Mouse (Mus musculus) intestine, embryonic 16.5 days (tissue): ENCODE measurements around the gene Crygs. TPM values are rescaled to one million over a fixed set of nuclear protein-coding genes. Genes with fewer than 3 reads are reported as not detected.

Experiments used
- ATAC-seq: fragments of 200-750 bp; cut with Nextera tagmentation; 2 replicates; pipeline ENCODE4 v1.8.0; 2017; ENCODE audit warnings: moderate TSS enrichment, moderate library complexity
- H3K27ac ChIP-seq: fragments of 300-500 bp; sonication (generic); 2 replicates; pipeline ENCODE4 v1.5.1; 2014; ENCODE audit warnings: mild to moderate bottlenecking, low read length
- H3K27me3 ChIP-seq: fragments of 300-500 bp; sonication (generic); replicated peaks from 2 replicates; pipeline ENCODE4 v1.6.1; 2014; ENCODE audit warnings: low read length, control low read depth, mixed read lengths; ENCODE audit not compliant: control insufficient read depth, insufficient read depth
- H3K36me3 ChIP-seq: fragments of 300-500 bp; sonication (generic); 2 replicates; pipeline ENCODE4 v1.6.1; 2014; ENCODE audit warnings: low read length, control low read depth; ENCODE audit not compliant: control insufficient read depth, insufficient read depth
- H3K4me1 ChIP-seq: fragments of 300-500 bp; sonication (generic); 2 replicates; pipeline ENCODE4 v1.6.1; 2014; ENCODE audit warnings: low read length, control low read depth, mixed read lengths; ENCODE audit not compliant: control insufficient read depth, insufficient read depth
- H3K4me2 ChIP-seq: fragments of 300-500 bp; sonication (generic); 2 replicates; pipeline ENCODE4 v1.6.1; 2014; ENCODE audit warnings: low read depth, low read length, control low read depth
- H3K4me3 ChIP-seq: fragments of 300-500 bp; sonication (generic); 2 replicates; pipeline ENCODE4 v1.5.1; 2014; ENCODE audit warnings: mild to moderate bottlenecking, low read length
- H3K9ac ChIP-seq: fragments of 300-500 bp; sonication (generic); 2 replicates; pipeline ENCODE4 v1.6.1; 2014; ENCODE audit warnings: low read depth, low read length
- H3K9me3 ChIP-seq: fragments of 300-500 bp; sonication (generic); 2 replicates; pipeline ENCODE4 v1.6.1; 2016; ENCODE audit warnings: low read length, control low read depth; ENCODE audit not compliant: control insufficient read depth
- WGBS: fragments of 180-500 bp; shearing (Covaris S2); extraction: QIAGEN DNeasy Blood & Tissue Kit; methylation state at CpG from one replicate; pipeline ENCODE4 v1.1.7; 2014; 5-methylcytosine and 5-hydroxymethylcytosine counted together
- polyA plus RNA-seq: library from polyadenylated mRNA; unstranded; fragments of >200 nt; fragmentation: Nextera tagmentation; extraction: Ambion mirVana; gene quantifications from 2 replicates; pipeline ENCODE4 v1.2.1, GENCODE M21; 2015

The Crygs gene
- polyA plus RNA-seq = not detected in 2 replicates

- H3K4me2 ChIP-seq = no peak within 1 kb of the TSS
- no peaks in the 10 kb centered on the region for H3K9me3 ChIP-seq
- H3K9ac ChIP-seq = no peak within 1 kb of the TSS
- no peaks in the 10 kb centered on the region for H3K27me3 ChIP-seq
- no peaks in the 10 kb centered on the region for H3K36me3 ChIP-seq
- H3K4me3 ChIP-seq = no peak within 1 kb of the TSS
- H3K4me1 ChIP-seq = no peaks in the 10 kb centered on the region; the same call in 1 of the 2 replicates
- H3K27ac ChIP-seq = no peak within 1 kb of the TSS
- WGBS = 49% methylated on average over 2 of the region's 2 CpGs
- no peak for ATAC-seq
Observed at GRCm38 (mm10) chr16:22811477-22811876, at the start of gene Crygs. Gene Crygs, minus strand, starts transcription at chr16:22811577.

GRCm38 (mm10) chr16:22857431-22858113 is 46.2 kb upstream of the Crygs start, which contains the start of the genes Tbccd1 and Dnajb11:
Gene Tbccd1, minus strand, starts transcription at chr16:22857669.
Gene Dnajb11, plus strand, starts transcription at chr16:22857845.
- peaks cover 9% of the 10 kb centered on the region for H3K4me1 ChIP-seq
- H3K4me3 ChIP-seq = peak within 1 kb of the TSS; percentile 99
- peak within 1 kb of the TSS; percentile 91 for H3K27ac ChIP-seq
- no peaks in the 10 kb centered on the region for H3K27me3 ChIP-seq
- peak within 1 kb of the TSS; percentile 95 for H3K9ac ChIP-seq
- H3K9me3 ChIP-seq = no peaks in the 10 kb centered on the region
- peak; percentile 99 for ATAC-seq
- H3K36me3 ChIP-seq = no peaks in the 10 kb centered on the region
- peak within 1 kb of the TSS; percentile 87 for H3K4me2 ChIP-seq
- WGBS = under 1% methylated on average over 61 of the region's 62 CpGs

- 11% methylated on average over 9 of the region's 9 CpGs for WGBS
- Histone ChIP-seq H3K27me3 (no peaks in the 10 kb centered on the region), H3K4me3 (peak overlapping the region; percentile 62), H3K27ac (peak overlapping the region; percentile 91), H3K9ac (peak overlapping the region; percentile 68), H3K4me2 (peak overlapping the region; percentile 87), H3K9me3 (no peaks in the 10 kb centered on the region), H3K36me3 (no peaks in the 10 kb centered on the region), H3K4me1 (peaks cover 9% of the 10 kb centered on the region)
- no peak; the same call in 1 of the 2 replicates for ATAC-seq
Observed at GRCm38 (mm10) chr16:22856773-22857172, 45.4 kb upstream of the Crygs start.

- ATAC-seq = no peak
- Histone ChIP-seq H3K27ac (no peak overlapping the region), H3K9me3 (no peaks in the 10 kb centered on the region), H3K9ac (no peak overlapping the region), H3K4me3 (no peak overlapping the region), H3K4me1 (peaks cover 2% of the 10 kb centered on the region; the same call in 1 of the 2 replicates), H3K27me3 (no peaks in the 10 kb centered on the region), H3K36me3 (no peaks in the 10 kb centered on the region), H3K4me2 (no peak overlapping the region)
- WGBS = 92% methylated on average over 4 of the region's 4 CpGs
Observed at GRCm38 (mm10) chr16:22852709-22853108, 41.3 kb upstream of the Crygs start.

GRCm38 (mm10) chr16:22848331-22848730 is 37.0 kb upstream of the Crygs start:
- Histone ChIP-seq H3K4me3 (no peak overlapping the region), H3K4me2 (no peak overlapping the region), H3K4me1 (peaks cover 10% of the 10 kb centered on the region), H3K9ac (no peak overlapping the region), H3K27me3 (no peaks in the 10 kb centered on the region), H3K9me3 (no peaks in the 10 kb centered on the region), H3K36me3 (no peaks in the 10 kb centered on the region), H3K27ac (no peak overlapping the region)
- WGBS = 89% methylated on average over 1 of the region's 1 CpGs
- ATAC-seq = no peak

- H3K27me3 ChIP-seq = no peaks in the 10 kb centered on the region
- H3K4me1 ChIP-seq = peaks cover 10% of the 10 kb centered on the region
- 78% methylated on average over 1 of the region's 1 CpGs for WGBS
- no peaks in the 10 kb centered on the region for H3K9me3 ChIP-seq
- no peak overlapping the region for H3K27ac ChIP-seq
- H3K9ac ChIP-seq = no peak overlapping the region
- H3K4me3 ChIP-seq = no peak overlapping the region
- no peaks in the 10 kb centered on the region for H3K36me3 ChIP-seq
- no peak for ATAC-seq
- no peak overlapping the region for H3K4me2 ChIP-seq
Observed at GRCm38 (mm10) chr16:22847686-22848085, 36.3 kb upstream of the Crygs start.

- Histone ChIP-seq H3K4me2 (no peak overlapping the region), H3K27ac (0 out of 2 replicates have a peak overlapping the region, but pooled peaks have one; percentile 68), H3K9ac (no peak overlapping the region), H3K27me3 (no peaks in the 10 kb centered on the region), H3K9me3 (no peaks in the 10 kb centered on the region), H3K36me3 (no peaks in the 10 kb centered on the region), H3K4me1 (peaks cover 10% of the 10 kb centered on the region), H3K4me3 (no peak overlapping the region)
- no peak for ATAC-seq
- WGBS = 86% methylated on average over 4 of the region's 4 CpGs
Observed at GRCm38 (mm10) chr16:22845481-22845880, 34.1 kb upstream of the Crygs start.

- Histone ChIP-seq H3K27me3 (no peaks in the 10 kb centered on the region), H3K4me2 (peak overlapping the region; percentile 96), H3K9ac (peak overlapping the region; percentile 75), H3K9me3 (no peaks in the 10 kb centered on the region), H3K4me3 (peak overlapping the region; percentile 61), H3K27ac (peak overlapping the region; percentile 68), H3K36me3 (no peaks in the 10 kb centered on the region), H3K4me1 (peaks cover 10% of the 10 kb centered on the region)
- ATAC-seq = peak; percentile 57
- 35% methylated on average over 5 of the region's 5 CpGs for WGBS
Observed at GRCm38 (mm10) chr16:22844834-22845233, 33.5 kb upstream of the Crygs start.

- Histone ChIP-seq H3K27ac (peak overlapping the region; percentile 68), H3K4me1 (peaks cover 10% of the 10 kb centered on the region), H3K9me3 (no peaks in the 10 kb centered on the region), H3K27me3 (no peaks in the 10 kb centered on the region), H3K36me3 (no peaks in the 10 kb centered on the region), H3K4me3 (peak overlapping the region; percentile 61), H3K4me2 (peak overlapping the region; percentile 96), H3K9ac (peak overlapping the region; percentile 75)
- 6% methylated on average over 26 of the region's 26 CpGs for WGBS
- peak; percentile 95 for ATAC-seq
Observed at GRCm38 (mm10) chr16:22844061-22844801, 32.9 kb upstream of the Crygs start.
